Mouse (Mus musculus): ENCODE results near the gene Ssr1.

DNA sequence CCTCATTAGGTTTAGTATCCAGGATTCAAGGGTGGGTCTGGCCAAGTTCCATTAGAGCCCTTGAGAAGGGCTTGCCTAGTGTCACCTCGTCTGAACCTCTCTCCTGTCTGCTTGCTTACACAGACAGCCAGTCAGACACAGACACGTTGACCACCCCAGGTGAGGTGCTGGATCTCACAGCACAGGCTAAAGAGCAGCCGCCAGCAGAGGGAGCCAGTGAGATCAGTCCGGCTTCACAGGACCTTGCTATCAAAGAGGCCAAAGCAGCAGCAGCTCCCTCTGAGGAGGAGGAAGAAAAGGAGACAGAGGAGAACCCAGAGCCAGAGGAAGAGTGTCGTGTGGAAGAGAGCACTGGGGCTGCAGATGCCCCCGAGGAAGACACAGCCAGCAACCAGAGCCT lies 47.3 kb downstream of the Ssr1 start:
- TF ChIP-seq CTCF (IDR thresholded peaks at IDR 0.05; ENCODE audit: low read depth) (peak; percentile 94), EP300 (IDR thresholded peaks at IDR 0.05; ENCODE audit: low read depth) (no peak)
